Mouse (Mus musculus): ENCODE measurements around the gene Kctd15.

The Kctd15 gene

DNA sequence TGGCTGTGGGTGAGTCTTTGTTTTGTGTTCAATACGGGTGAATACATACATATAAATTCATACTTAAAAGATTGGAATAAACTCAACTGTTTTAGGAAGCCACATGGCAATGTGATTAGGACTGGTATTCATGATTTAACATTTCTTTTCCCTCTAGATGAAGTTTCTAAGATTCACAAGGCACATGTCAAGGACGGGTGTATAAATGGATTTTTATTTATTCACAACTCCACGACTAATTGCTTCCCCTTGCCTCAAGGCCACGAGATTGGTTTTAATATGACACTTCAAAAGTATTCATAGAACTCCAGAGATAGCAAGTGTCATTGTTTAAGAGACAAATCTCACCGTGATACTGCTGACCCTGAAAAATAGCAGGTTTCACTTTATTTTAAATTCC lies at the start of gene Kctd15:
Kctd15 (minus strand) TSS at position 101 of the 400 bp plus-strand sequence.
- no peak for DNase-seq

DNA sequence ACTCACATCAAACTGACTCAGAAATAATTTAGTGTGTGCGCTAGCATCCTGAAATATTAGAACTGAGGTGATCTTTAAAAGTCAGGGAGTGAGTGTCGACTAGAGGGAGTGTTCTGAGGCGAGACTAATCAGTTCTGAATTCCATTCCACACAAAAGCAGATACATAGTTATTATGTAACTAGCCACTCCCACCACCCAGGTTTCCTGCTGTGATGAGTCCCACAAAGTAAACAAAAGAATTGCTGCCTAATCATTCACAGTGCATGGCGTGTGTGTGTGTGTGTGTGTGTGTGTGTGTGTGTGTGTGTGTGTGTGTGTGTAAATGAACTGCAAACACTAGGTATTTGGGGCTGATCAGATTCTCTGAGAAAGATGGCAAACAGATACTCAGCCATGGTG lies 47.9 kb upstream of the Kctd15 start:
- DNase-seq: no peak

DNA sequence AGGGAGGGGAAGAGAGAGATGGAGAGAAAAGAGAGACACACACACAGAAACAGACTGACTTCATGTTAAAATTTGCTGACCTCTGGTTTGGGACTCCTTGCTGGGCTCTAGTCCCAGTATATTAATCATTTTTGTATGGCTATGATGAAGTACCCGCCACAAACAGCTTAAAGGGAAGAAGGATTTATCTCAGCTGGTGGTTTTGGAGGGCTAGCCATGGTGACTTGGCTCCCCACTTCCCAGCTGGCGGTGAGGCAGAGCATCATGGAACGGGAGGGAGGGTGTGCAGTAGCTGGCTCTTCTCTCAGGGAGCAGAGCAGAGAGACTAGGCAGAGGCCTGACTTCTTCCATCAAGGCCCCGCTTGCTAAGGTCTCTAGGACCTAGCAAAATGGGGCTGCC lies 46.9 kb upstream of the Kctd15 start:
- DNase-seq: peak; percentile 15

DNA sequence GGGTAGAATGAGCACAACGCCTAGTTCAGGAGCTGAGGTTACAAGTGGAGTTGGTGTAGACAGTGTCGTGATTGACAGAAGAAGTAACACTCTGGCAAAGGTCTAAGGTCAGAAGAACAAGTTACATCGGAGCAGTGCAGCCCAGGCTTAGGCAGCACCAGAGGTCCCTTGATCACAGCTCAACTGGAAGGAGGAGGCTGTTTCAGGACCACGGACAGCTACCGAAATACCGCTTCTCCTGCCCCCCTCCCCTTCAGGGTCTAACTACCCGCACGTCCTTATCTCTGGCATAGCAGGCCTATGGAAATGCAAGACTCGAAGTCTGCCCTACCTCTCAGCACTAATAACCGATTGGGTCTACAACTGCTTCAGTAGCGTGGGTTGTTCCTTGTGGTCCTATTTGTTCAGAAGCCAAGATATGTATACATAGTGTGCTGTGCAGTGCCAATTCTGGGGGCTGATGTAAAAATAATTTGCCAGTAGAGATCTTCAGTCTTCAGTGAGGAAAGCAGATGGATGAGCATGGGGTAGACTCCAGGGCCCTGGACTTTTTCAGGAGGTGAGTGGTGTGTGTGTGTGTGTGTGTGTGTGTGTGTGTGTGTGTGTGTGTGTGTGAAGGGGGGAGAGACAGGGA lies 46.3 kb upstream of the Kctd15 start:
- peak; percentile 60 for DNase-seq

DNA sequence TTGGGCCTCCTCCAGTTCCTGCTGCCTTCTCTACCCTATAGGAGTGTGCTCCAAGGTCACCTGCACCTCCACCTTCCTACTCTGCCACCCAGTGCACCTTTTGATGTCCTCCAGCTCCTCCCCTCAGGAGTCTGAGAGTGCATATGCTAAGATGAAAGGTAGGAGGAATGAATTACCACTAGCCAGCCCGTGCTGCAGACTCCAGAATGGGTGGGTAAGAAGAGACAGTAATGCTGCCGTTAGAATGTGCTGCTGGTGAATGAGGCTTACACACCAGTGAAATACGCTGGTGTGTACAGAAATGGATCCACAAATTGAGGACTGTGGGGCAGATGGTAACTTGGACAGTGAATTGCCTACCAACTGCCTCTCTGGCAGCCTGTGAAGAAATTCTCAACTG lies 43.4 kb upstream of the Kctd15 start:
- DNase-seq: no peak

DNA sequence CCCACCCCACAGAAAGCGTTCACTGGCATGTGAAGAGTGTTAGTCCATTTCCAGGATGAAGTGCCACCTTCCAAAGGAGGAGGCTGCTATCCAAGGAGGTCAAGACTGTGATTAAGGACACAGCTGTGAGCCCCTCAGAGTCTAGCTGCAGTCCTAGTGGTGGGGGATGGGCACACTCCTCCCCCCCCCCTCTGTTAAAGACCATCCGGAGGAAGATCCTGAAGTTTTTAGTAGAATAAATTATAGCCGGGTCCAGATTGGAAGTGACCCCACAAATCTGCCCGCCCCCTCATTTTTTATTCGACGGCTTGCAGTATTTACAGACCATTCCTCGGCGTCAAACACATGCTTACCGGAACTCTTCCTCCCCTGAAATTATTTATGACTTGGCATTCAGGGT lies 41.7 kb upstream of the Kctd15 start:
- no peak for DNase-seq

DNA sequence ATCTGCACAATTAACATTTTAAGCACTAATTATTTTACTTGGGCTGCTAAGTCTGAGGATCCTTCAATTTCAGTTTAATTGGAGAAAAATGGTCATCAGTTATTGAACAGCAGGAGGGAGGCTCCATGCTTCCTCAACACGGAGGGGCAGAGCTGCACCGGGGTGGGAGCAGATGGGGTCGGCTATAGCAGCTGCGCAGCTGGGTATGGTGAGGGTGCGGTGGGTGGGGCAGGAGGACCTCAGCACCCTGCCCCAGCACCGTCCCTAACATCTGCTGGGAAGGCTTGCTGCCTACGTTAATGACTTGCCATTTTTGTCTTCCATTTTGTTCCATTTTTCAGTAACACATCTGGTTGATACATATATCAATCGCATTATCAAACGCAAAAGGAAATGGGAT lies 39.6 kb upstream of the Kctd15 start:
- no peak for DNase-seq

DNA sequence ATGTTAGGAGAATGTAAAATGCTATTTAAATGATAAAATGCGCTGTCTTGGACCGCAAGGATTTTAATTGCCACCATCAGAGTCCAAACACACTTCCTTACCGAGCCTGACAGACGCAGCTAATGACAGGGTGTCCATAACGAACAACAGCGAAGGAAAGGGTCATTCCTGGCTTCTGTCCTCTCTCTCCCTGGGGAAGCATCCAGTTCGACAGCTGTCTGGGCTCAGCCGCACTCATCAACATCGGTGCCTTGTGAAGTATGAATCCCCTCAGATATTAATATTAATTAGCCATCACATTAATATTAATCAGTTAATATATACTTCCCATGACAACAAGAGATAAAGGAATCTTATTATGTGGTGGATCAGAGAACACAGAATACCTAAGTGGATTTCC lies 38.4 kb upstream of the Kctd15 start:
- DNase-seq: peak; percentile 67

DNA sequence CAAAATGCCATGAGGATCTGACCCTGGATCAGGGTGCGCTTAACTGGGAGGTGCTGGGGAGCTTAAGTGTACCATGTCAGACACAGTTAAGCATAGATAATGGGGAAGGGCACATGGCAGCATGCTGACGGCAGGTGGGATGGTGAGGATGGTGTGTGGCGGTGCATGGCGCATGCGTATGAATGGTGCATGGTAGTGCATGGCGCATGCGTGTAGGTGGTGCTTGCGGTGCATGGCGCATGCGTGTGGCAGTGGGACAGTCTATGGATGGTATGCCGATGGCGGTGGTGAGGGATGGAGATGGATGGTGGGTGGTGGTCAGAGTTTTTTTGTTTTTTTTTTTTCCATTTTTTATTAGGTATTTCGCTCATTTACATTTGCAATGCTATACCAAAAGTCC lies 37.4 kb upstream of the Kctd15 start:
- DNase-seq: no peak

DNA sequence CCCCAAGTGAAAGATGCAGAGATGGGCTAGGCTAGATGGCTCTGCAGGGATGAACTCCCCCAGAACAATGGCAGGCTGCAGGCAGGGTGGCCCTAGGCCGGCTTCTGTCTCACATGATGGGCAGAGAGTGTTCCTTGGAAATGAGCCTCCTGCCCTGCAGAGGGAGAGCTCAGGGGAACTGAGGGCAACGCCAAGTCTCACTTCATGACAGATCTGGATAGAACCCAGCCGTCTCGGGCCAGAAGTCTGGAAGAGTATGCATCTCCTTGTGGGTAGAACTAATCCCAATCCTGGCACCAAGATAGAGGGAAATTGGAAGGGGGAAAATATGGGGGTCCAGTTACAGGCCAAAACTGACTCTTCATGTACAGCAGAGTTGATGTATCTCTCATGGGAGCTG lies 36.5 kb upstream of the Kctd15 start:
- DNase-seq: peak; percentile 31

DNA sequence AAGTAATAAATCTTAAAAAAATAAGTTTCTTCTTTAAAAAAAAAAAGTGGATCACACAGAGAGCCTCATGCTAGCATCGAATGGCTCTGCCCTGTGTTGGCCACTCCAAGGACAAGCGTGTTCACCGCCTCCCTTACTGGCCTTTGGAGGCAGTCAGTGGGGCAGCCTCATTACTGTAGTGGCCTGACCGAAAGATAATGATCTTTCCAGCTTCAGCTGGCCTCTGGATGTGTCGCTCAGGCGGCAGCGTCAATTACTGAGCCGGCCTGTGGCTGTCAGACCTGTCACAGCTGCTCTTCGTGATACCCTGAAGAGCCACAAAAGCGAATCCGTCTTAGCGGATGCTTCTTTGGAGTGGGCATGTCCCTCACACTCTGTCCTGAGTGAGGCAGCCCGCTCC lies 33.6 kb upstream of the Kctd15 start:
- DNase-seq: no peak

DNA sequence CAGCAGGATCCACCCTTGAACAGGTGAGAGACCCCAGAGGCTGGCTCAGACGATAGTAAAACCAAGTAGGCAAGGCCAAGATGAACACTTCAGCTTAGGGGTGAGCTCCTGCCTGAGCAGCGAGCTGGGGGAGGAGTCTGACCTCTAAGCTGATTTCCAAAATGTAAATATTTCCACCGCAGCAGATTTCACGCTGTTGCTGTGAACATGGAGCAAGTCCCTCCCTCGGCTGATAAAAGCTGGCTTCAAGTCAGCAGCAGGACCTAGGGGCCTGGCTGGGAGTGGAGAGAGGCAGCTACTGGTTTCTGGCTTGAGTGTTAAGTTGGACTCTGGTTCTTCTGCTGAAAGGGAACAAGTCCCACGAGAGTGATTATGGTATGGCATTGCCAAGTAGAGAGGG lies 32.5 kb upstream of the Kctd15 start:
- no peak for DNase-seq

DNA sequence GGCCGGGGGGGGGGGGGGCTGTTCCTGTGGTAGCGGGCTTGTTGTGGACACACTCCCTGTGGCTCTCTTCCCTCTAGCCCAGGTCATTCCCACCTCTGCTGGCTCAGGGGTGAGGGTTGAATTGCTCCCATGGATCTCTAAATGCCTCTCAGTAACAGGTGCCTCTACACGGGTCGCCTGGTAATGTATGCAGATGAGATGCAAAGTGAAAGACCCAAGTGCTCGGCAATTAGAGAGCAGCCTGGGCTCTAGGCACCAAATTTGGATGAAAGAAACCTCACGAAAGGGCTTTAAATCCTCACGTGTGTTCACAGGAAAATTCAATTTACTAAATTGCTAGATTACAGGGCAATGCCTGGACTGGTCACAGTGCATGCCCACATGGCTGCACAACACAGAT lies 29.3 kb upstream of the Kctd15 start:
- no peak for DNase-seq

DNA sequence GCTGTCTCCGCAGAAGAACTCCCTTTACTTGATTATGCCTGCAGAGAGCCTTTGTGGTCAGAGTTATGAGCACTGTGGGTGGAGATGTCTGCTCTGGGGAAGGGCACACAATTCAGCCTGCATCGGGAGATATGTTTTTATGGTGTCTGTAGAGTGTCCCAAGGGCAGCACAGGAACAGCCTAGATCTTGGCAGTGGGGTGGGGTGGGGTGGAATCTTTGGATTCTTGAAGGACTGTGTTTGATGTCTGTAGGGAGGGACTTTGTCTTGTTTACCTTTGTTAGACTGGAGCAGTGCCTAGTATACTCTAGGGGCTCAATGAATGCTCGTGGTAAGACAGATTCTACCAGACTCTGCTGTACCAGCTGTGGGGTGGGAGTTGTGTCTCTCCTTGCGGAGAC lies 28.6 kb upstream of the Kctd15 start:
- DNase-seq: no peak

DNA sequence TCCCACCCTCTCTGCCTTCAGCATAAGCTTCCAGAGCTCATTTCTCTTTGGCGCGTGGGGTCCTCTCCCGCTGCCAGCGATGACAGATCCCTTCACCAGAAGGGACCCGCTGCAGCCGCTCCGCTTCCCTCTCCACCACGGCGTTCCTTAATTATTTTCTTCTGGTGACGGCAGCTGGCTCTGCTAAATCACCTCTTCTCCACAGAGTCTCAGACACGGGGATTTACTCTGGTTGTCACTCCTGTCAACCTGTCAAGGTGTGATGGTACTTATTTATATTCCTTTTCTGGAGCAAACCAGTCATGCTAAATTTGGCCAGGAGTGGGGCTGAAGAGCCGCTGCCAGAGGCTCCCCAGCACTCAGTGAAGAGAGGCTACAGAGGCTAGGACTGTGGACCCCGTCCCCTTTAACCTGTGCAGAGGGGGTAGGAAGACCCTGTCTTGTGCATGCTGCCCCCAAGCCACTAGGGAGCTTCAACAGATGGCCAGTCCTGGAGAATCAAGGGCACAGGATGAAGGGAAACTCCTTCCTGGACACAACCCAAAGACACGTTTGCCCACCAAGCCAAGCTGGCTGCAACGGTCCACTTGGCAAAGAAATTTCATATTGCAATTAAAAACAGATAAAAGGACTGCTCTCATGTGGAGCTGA lies 24.4 kb upstream of the Kctd15 start:
- DNase-seq: no peak

DNA sequence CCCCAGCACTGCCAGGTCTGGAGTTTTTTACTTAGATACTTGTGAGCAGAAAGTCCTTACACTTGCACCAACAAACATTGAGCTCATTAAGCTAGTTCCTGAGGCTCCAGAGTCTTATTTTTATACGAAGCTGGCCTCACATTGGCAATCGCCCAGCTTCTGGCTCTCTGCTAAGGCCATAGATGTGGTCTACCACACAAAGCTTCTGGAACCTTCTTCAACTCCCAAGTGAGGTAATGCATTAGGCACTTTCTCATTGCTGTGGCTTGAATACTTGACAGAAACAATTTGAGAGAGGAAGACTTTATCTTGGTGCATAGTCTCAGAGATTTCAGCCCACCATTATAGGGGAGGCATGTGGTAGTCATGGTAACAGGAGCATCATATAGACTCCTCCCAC lies 23.4 kb upstream of the Kctd15 start:
- DNase-seq: no peak

DNA sequence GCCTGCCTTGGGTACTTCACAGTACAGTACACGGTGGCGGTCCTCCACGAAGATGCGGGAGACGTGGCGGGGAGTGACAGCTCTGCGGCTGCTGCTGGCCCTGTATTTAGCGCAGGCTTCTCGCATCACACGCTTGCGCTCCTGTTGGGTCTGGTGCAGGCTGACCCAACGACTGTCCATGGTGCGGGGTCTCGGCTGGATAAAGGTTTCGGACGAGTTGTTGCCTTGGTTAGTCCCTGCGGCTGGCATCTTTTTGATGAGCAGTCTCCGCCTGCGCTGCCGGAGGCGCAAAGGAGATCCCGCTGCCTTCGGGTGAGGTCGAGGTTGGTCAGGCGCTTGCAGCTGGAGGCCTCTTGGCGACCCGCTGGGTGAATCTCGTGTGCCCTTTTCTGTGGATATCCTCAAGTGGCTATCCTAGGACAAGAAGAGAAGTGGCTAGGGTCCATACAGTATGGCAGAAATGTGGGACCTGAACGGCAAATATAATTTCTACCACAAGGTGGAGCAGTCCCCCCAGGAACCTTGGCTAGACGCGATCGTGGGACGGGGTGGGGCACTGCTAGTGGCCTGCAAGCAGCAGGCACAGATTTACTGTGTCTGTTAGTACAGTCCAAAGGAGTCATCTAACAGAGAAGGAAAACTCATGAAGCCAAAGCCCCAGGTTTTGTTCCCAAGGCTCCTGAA lies 19.4 kb upstream of the Kctd15 start:
- peak; percentile 85 for DNase-seq

DNA sequence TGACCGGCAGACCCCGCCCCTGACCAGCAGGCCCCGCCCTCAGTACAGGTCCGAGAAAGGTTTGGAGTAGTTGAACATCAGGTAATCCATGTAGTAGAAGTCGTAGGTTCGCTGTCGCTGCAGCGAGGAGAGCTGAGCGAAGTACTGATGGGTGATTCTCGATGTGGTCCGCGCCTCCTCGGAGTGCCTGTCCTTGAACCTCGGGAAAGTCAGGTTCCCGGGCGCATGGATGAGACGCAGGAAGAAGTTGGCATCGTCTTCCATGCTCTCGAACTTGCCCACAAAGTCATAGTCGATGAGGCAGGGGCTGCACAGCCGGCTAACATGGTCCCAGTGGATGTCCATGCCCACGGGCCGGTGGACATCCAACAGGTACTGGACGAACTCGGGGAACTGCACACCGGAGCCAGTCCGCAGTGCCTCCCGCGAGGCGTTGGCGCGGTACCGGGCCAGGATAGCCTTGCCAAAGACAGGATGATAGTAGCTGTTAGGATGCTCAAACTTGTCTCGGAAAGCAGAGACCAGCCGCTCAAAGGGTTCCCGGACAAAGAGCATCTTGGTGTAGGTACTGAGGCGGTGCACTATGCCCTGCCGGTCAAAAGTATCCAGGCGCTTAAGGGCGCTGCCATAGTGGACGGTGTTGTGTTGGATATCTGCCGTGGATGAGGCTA lies 18.7 kb upstream of the Kctd15 start:
- DNase-seq: no peak

DNA sequence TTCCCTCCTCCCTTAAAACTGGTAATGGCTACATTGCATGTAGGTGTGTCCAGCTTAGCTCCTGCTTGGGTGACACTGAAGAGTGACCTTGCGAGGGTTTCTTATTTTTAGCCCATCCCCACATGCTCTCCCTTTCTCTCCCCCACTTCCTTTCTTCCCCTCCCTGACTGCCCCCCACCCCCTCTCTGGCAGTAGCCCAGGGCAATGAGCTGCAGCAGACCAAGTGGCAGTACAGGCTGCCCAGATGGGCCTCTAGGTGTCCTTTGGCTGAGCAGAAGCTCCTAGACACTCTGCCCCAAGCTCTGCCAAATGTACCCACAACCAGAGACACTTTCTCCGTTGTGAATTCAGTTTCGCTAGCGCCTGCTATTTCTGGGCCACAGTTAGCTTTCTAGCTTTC lies 16.4 kb upstream of the Kctd15 start:
- DNase-seq: no peak

DNA sequence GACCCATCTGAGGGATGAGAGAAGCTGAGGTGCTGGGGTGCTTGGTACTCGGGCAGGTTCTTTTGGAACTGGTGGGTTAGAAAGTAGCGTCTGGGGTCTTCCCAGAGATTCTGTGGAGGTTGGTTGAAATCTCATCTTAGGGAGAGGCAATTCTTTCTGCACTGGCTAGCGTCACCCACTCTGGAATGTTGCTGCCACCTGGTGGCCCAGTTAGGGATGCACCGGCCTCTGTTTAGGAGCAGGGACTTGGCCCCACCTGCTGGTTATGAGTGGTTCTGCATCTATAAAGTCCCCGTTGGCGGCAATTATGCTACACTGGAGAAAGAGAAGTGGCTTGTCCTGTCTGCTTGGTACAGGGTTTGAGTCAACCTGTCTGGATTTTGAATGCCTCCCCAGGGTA lies 15.4 kb upstream of the Kctd15 start:
- DNase-seq: peak; percentile 92

DNA sequence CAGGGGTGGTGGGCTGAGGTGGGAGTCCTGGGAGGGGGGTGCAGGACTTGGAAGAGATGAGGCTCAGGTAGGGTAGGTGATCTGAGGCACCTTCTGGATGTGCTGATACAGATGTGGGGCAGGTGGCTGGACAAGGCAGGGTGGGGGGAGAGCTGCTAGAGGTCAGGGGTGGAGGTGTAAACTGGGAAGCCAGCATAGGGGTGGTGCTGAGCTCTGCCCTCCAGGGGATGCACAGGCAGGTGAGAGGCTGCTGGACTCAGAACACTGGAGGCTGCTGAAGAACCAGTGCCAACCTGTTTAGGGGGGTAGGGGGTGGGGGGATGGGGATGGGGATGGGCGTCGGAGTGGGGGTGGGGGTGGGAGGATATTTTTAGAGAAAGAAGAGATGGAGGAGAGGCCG lies 14.2 kb upstream of the Kctd15 start:
- no peak for DNase-seq

DNA sequence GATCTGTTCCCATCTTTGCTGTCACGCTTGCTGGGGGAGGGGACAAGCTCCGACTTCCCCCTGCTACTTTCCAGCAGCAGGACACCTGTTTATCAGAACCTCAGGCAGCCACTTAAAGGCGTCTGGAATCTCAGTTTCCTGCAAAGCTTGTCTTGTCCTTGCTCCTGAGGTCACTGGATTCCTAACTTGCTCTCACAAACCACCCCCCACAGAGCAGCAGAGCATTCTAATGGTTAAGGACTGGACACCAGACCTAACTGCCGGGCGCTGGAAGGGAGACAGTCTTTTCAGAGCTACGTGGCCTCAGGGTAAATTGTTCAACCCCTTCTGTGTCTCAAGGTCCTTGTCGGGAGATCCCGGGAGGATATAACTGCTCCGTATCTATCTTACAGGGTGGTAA lies 12.8 kb upstream of the Kctd15 start:
- no peak for DNase-seq

DNA sequence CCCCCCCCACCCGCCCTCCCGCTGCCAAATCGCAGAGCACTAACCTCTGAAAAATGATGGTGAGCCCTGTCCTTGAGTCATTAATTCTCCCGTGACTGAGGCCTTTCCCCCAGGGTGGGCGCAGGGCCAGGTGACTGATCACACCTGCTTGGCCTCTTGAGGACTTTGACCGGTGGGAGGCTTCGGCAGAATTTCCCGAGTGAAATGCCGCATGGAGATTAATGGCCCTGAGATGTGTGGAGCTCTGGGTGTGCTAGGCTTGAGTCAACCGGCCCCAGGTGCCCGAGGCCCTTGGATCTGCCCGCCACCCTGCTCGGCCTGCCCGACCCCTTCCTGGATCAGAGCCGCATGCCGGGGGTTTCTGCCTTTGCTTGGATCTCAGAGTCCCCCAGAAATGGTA lies 11.3 kb upstream of the Kctd15 start:
- DNase-seq: no peak

DNA sequence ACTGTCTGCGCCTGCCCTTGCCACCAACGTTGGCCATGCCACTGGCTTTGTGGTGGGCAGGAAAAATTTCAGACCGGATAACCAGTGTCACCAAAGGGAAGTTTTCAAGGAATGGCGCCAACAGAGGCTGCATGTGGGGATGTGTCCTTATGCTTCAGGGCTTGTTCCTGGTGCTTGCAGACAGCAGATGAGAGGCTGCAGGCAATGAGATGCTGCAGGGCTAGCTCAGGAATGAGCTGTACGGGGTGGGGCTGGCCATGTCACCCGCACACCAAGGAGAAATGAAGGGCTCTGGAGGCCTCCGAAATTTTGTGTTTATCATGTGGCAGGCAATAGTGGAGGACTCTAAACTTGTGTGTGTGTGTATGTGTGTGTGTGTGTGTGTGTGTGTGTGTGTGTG lies 6.6 kb upstream of the Kctd15 start:
- DNase-seq: no peak

Data from lung, postnatal 14 days (tissue).